Mouse (Mus musculus) myocyte (in vitro differentiated cells): ENCODE results near the gene Adgrv1. TPM values are rescaled to one million over a fixed set of nuclear protein-coding genes. Genes with fewer than 3 reads are reported as not detected.

Experiments used
- H3K27me3 ChIP-seq: one replicate; pipeline ENCODE4 v1.6.1; 2011; ENCODE audit not compliant: control insufficient read depth, insufficient read depth, insufficient read length
- H3K36me3 ChIP-seq: one replicate; pipeline ENCODE4 v1.6.1; 2011; ENCODE audit not compliant: control insufficient read depth, insufficient read depth
- H3K4me2 ChIP-seq: one replicate; pipeline ENCODE4 v1.6.1; 2011; ENCODE audit warnings: low read depth, control low read depth
- H3K4me3 ChIP-seq: one replicate; pipeline ENCODE4 v1.5.1; 2011; ENCODE audit warnings: mild to moderate bottlenecking, control low read depth, moderate library complexity
- H3K79me2 ChIP-seq: one replicate; pipeline ENCODE4 v1.6.1; 2011; ENCODE audit not compliant: control insufficient read depth, insufficient read depth
- H3ac ChIP-seq: one replicate; pipeline ENCODE4 v1.6.1; 2011; ENCODE audit not compliant: control insufficient read depth, insufficient read length
- CEBPB ChIP-seq: IDR thresholded peaks from 2 replicates; pipeline ENCODE4 v1.6.1; 2011; ENCODE audit warnings: mild to moderate bottlenecking, moderate library complexity; ENCODE audit not compliant: poor library complexity, insufficient read depth, severe bottlenecking
- E2F4 ChIP-seq: IDR thresholded peaks from one replicate; pipeline ENCODE4 v1.6.1; 2011; ENCODE audit warnings: mild to moderate bottlenecking, control low read depth, moderate library complexity; ENCODE audit not compliant: insufficient read depth
- MAX ChIP-seq: IDR thresholded peaks from one replicate; pipeline ENCODE4 v1.6.1; 2011; ENCODE audit warnings: low read depth, mild to moderate bottlenecking, control low read depth
- MYOD1 ChIP-seq, 3 experiments: IDR thresholded peaks; one replicate each; pipeline ENCODE4 v1.6.1; 2011; ENCODE audit warnings: control low read depth in 2 of 3, low read depth in 2 of 3, mild to moderate bottlenecking in 2 of 3, moderate library complexity in 1 of 3; ENCODE audit not compliant: insufficient read length in 2 of 3, control insufficient read depth in 1 of 3
- MYOG ChIP-seq, 3 experiments: IDR thresholded peaks; one replicate each; pipeline ENCODE4 v1.6.1; 2011; ENCODE audit warnings: control low read depth in 2 of 3, low read depth in 2 of 3, mild to moderate bottlenecking in 2 of 3; ENCODE audit not compliant: insufficient read length in 2 of 3, control insufficient read depth in 1 of 3, insufficient read depth in 1 of 3
- POLR2A ChIP-seq: IDR thresholded peaks from one replicate; pipeline ENCODE4 v1.6.1; 2011; ENCODE audit warnings: low read depth, mild to moderate bottlenecking, control low read depth, moderate library complexity; ENCODE audit not compliant: insufficient read length
- POLR2AphosphoS2 ChIP-seq: IDR thresholded peaks from one replicate; pipeline ENCODE4 v1.6.1; 2011; ENCODE audit warnings: low read depth, control low read depth; ENCODE audit not compliant: insufficient read length
- REST ChIP-seq: IDR thresholded peaks from one replicate; pipeline ENCODE4 v1.6.1; 2011; ENCODE audit warnings: mild to moderate bottlenecking, control low read depth, moderate library complexity; ENCODE audit not compliant: insufficient read depth, insufficient read length
- SRF ChIP-seq: IDR thresholded peaks from one replicate; pipeline ENCODE4 v1.6.1; 2011; ENCODE audit warnings: low read depth; ENCODE audit not compliant: control insufficient read depth, insufficient read length
- TCF12 ChIP-seq: IDR thresholded peaks from one replicate; pipeline ENCODE4 v1.6.1; 2011; ENCODE audit warnings: mild to moderate bottlenecking, control low read depth; ENCODE audit not compliant: poor library complexity, insufficient read depth, severe bottlenecking
- TCF3 ChIP-seq: IDR thresholded peaks from one replicate; pipeline ENCODE4 v1.6.1; 2011; ENCODE audit warnings: low read depth, control low read depth; ENCODE audit not compliant: insufficient read length
- USF1 ChIP-seq: IDR thresholded peaks from one replicate; pipeline ENCODE4 v1.6.1; 2011; ENCODE audit warnings: low read depth, mild to moderate bottlenecking, control low read depth, moderate library complexity
- polyA plus RNA-seq: library from polyadenylated mRNA; unstranded; fragments of >200 nt; fragmentation: generic; extraction: Trizol; gene quantifications from one replicate; pipeline ENCODE4 v1.2.1, GENCODE M21; 2012; ENCODE audit warnings: missing spikeins

The Adgrv1 gene
- polyA plus RNA-seq, 1 experiment, result 0.04 TPM

DNA sequence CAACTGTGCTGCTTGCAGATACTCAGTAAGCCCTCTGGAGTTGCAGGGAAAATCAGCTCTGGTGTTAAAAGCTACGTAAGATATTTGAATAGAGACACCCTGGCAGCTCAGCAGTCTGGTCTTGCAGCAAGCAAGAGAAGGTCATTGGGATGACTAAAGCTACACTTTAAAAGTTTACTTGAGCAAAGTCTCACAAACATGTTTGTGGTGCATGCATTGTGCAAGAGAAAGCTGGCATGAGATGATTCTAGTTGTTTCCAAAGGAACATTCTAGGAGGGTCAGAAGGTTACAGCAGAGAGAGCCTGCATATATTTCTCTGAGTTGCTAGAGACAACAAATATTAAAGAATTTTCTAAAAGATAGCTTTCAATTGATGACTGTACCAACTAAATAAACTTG, 421.5 kb downstream of the Adgrv1 start:
- H3K4me3 ChIP-seq, result no peak overlapping the region
- no peak overlapping the region for H3ac ChIP-seq
- no peaks in the 10 kb centered on the region for H3K27me3 ChIP-seq
- TF ChIP-seq REST (no peak), POLR2A (no peak), E2F4 (no peak), MYOD1 (IDR thresholded peaks at IDR 0.05; ENCODE audit: control insufficient read depth in 1 of 3, insufficient read length in 2 of 3, low read depth in 2 of 3) (no peak)
- no peaks in the 10 kb centered on the region for H3K79me2 ChIP-seq
- H3K4me2 ChIP-seq, result no peak overlapping the region
- no peaks in the 10 kb centered on the region for H3K36me3 ChIP-seq

- Histone ChIP-seq H3K4me3 (no peak overlapping the region), H3K4me2 (no peak overlapping the region), H3ac (no peak overlapping the region), H3K79me2 (no peaks in the 10 kb centered on the region), H3K36me3 (no peaks in the 10 kb centered on the region), H3K27me3 (no peaks in the 10 kb centered on the region)
- TF ChIP-seq TCF12 (no peak), POLR2A (no peak), CEBPB (no peak), MAX (no peak), USF1 (no peak), MYOD1 (IDR thresholded peaks at IDR 0.05; ENCODE audit: control insufficient read depth in 1 of 3, insufficient read length in 2 of 3, low read depth in 2 of 3) (no peak), POLR2AphosphoS2 (no peak), SRF (no peak), REST (no peak), TCF3 (no peak), MYOG (IDR thresholded peaks at IDR 0.05; ENCODE audit: control insufficient read depth in 1 of 3, insufficient read depth in 1 of 3, insufficient read length in 2 of 3, low read depth in 2 of 3) (no peak), E2F4 (no peak)
Observed at GRCm38 (mm10) chr13:81210516-81210915, 422.4 kb downstream of the Adgrv1 start.

GRCm38 (mm10) chr13:81209815-81210214, 423.1 kb downstream of the Adgrv1 start:
- no peaks in the 10 kb centered on the region for H3K79me2 ChIP-seq
- TF ChIP-seq MAX (no peak), REST (no peak), TCF3 (no peak), USF1 (no peak), MYOD1 (IDR thresholded peaks at IDR 0.05; ENCODE audit: control insufficient read depth in 1 of 3, insufficient read length in 2 of 3, low read depth in 2 of 3) (no peak), MYOG (IDR thresholded peaks at IDR 0.05; ENCODE audit: control insufficient read depth in 1 of 3, insufficient read depth in 1 of 3, insufficient read length in 2 of 3, low read depth in 2 of 3) (no peak), SRF (no peak)
- H3K27me3 ChIP-seq, result no peaks in the 10 kb centered on the region
- no peaks in the 10 kb centered on the region for H3K36me3 ChIP-seq
- no peak overlapping the region for H3K4me3 ChIP-seq
- H3ac ChIP-seq, result no peak overlapping the region
- no peak overlapping the region for H3K4me2 ChIP-seq

DNA sequence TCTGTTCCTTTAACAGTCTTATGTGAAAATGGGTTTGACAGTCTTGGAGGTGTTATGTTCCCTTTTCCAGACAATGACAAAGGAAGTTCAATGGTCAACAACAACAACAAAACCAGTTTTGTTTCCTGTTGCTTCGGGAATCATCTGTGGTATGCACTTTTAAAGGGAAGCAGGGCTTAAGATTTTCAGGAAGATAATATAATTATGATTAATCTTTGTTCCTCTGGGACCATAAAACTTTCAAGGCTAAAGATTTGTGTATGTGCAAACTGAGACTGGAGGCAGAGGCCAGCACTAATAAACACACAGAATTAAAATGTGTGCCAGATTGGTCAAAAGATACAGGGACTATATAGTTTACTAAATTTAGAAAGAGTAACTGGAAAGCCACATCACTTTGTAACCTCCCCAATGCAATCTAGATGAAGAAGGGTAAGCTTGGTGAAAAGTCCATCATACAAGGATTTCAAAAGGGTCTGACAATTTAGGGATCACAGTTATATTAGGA, 424.8 kb downstream of the Adgrv1 start:
- Histone ChIP-seq H3K36me3 (no peaks in the 10 kb centered on the region), H3ac (no peak overlapping the region), H3K79me2 (no peaks in the 10 kb centered on the region), H3K4me2 (no peak overlapping the region), H3K4me3 (no peak overlapping the region), H3K27me3 (no peaks in the 10 kb centered on the region)
- TF ChIP-seq MYOG (IDR thresholded peaks at IDR 0.05; ENCODE audit: control insufficient read depth in 1 of 3, insufficient read depth in 1 of 3, insufficient read length in 2 of 3, low read depth in 2 of 3), result no peak
- TF ChIP-seq E2F4, result no peak
- TF ChIP-seq REST, result no peak
- no peak for TF ChIP-seq USF1
- TF ChIP-seq TCF3, result no peak
- no peak for TF ChIP-seq POLR2AphosphoS2
- no peak for TF ChIP-seq CEBPB
- TF ChIP-seq SRF, result no peak
- TF ChIP-seq MYOD1 (IDR thresholded peaks at IDR 0.05; ENCODE audit: control insufficient read depth in 1 of 3, insufficient read length in 2 of 3, low read depth in 2 of 3), result no peak
- TF ChIP-seq TCF12, result no peak
- TF ChIP-seq MAX, result no peak
- no peak for TF ChIP-seq POLR2A

DNA sequence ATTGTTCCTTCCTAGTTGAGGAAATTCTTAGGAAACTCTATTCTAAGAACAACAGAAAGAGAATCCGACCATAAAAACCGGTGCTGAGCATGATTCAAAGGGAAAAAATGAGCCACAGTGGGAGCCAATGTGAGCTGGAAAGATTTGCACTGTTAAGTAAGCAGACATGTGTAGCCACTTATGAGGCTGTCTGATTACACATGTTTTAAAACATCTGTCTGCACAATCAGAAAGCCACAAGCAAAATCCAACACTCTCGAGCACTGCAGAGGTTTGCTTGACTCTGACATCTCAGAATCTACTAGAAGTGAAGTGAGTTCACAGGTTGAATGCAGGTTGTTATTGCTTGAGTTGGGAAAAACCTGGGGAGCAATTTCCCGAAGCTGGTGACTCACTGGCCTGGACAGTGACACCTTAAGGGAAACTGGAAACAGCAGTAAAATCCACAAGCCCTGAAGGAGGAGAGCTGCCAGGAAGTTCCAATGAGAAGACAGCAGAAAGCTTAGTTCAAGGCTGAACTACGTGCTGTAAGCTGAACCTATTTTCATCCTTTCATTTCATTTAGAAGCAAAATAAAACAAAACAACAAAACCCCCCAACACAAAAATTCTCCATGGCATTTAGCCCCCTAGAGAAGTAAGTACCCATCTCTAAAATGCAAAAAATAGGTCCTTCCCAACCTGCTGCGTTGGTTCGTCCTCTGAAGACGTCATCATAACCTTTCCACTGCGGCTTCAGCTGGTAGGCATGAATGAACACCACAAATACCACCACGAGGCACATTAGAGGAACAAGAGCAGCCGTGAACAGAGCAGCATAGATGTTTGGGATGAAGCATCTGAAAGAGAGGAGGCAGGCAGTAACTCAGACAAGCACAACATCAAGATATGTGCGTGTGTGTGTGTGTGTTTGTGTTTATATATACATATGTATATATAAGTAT, 450.7 kb downstream of the Adgrv1 start:
- peak overlapping the region; percentile 65 for H3K4me2 ChIP-seq

More for the DNA sequence above, 450.7 kb downstream of the Adgrv1 start:
- H3K4me3 ChIP-seq, result no peak overlapping the region
- H3K36me3 ChIP-seq, result no peaks in the 10 kb centered on the region
- no peaks in the 10 kb centered on the region for H3K79me2 ChIP-seq
- H3K27me3 ChIP-seq, result no peaks in the 10 kb centered on the region
- H3ac ChIP-seq, result no peak overlapping the region
- TF ChIP-seq MAX, result no peak
- no peak for TF ChIP-seq E2F4
- TF ChIP-seq TCF12, result no peak
- no peak for TF ChIP-seq USF1
- no peak for TF ChIP-seq REST
- no peak for TF ChIP-seq POLR2A
- no peak for TF ChIP-seq SRF
- no peak for TF ChIP-seq TCF3
- TF ChIP-seq MYOD1 (IDR thresholded peaks at IDR 0.05; ENCODE audit: control insufficient read depth in 1 of 3, insufficient read length in 2 of 3, low read depth in 2 of 3), result no peak
- no peak for TF ChIP-seq POLR2AphosphoS2
- no peak for TF ChIP-seq MYOG (IDR thresholded peaks at IDR 0.05; ENCODE audit: control insufficient read depth in 1 of 3, insufficient read depth in 1 of 3, insufficient read length in 2 of 3, low read depth in 2 of 3)
- no peak for TF ChIP-seq CEBPB
